Mouse (Mus musculus) MEL (cell line): ENCODE results near the gene Gns. TPM values are rescaled to one million over a fixed set of nuclear protein-coding genes. Genes with fewer than 3 reads are reported as not detected.

Source experiments
- DNase-seq: peaks from one replicate; pipeline ENCODE4 v3.0.0; 2011; ENCODE audit warnings: low read depth, low spot score
- H3K27ac ChIP-seq: 2 replicates; pipeline ENCODE4 v1.5.1; 2012; ENCODE audit warnings: low read depth, mild to moderate bottlenecking, control low read depth, low read length, moderate library complexity; ENCODE audit not compliant: control insufficient read depth
- H3K27me3 ChIP-seq, 2 experiments: fragments of 150-350 bp in 1 of 2; sonication (generic) in 1 of 2; 2 replicates each; pipeline ENCODE4 v1.6.1; 2012; ENCODE audit warnings: low read length in 2 of 2, mild to moderate bottlenecking in 2 of 2, improper control_type of control experiment in 1 of 2, moderate library complexity in 1 of 2; ENCODE audit not compliant: insufficient read depth in 2 of 2, control insufficient read depth in 1 of 2
- H3K36me3 ChIP-seq, 2 experiments: 2 replicates each; pipeline ENCODE4 v1.6.1; 2012 to 2014; ENCODE audit warnings: low read length in 2 of 2, improper control_type of control experiment in 1 of 2, inconsistent platforms in 1 of 2, mild to moderate bottlenecking in 1 of 2; ENCODE audit not compliant: insufficient read depth in 2 of 2, control insufficient read depth in 1 of 2
- H3K4me1 ChIP-seq, 2 experiments: fragments of 150-350 bp in 1 of 2; sonication (generic) in 1 of 2; 2 replicates each; pipeline ENCODE4 v1.6.1; 2012; ENCODE audit warnings: low read length in 2 of 2, improper control_type of control experiment in 1 of 2, mild to moderate bottlenecking in 1 of 2; ENCODE audit not compliant: insufficient read depth in 2 of 2, control insufficient read depth in 1 of 2
- H3K4me3 ChIP-seq, 2 experiments: fragments of 150-350 bp in 1 of 2; sonication (generic) in 1 of 2; 2 replicates each; pipeline ENCODE4 v1.5.1; 2012; ENCODE audit warnings: low read depth in 2 of 2, low read length in 2 of 2, mild to moderate bottlenecking in 2 of 2, moderate library complexity in 2 of 2, control low read depth in 1 of 2, improper control_type of control experiment in 1 of 2; ENCODE audit not compliant: control insufficient read depth in 1 of 2, insufficient read depth in 1 of 2
- H3K79me2 ChIP-seq: 2 replicates; pipeline ENCODE4 v1.6.1; 2012; ENCODE audit warnings: mild to moderate bottlenecking, low read length, moderate library complexity; ENCODE audit not compliant: control insufficient read depth, poor library complexity, insufficient read depth
- H3K9ac ChIP-seq: 2 replicates; pipeline ENCODE4 v1.6.1; 2012; ENCODE audit warnings: low read depth, mild to moderate bottlenecking, control low read depth, low read length, moderate library complexity; ENCODE audit not compliant: control insufficient read depth, poor library complexity, severe bottlenecking
- H3K9me3 ChIP-seq: fragments of 150-350 bp; sonication (generic); replicated peaks from 2 replicates; pipeline ENCODE4 v1.6.1; 2012; ENCODE audit warnings: mild to moderate bottlenecking, low read length, improper control_type of control experiment, moderate library complexity; ENCODE audit not compliant: insufficient read depth
- CHD2 ChIP-seq: IDR thresholded peaks from 2 replicates; pipeline ENCODE4 v1.6.1; 2011; ENCODE audit warnings: low read length, improper control_type of control experiment
- CTCF ChIP-seq, 3 experiments: IDR thresholded peaks in 2 of 3; conservative IDR thresholded peaks in 1 of 3; 2 replicates each; pipeline ENCODE4 v1.5.1; 2011 to 2012; ENCODE audit warnings: low read length in 3 of 3, low read depth in 2 of 3, mild to moderate bottlenecking in 2 of 3, improper control_type of control experiment in 1 of 3, inconsistent platforms in 1 of 3, mixed read lengths in 1 of 3, moderate library complexity in 1 of 3; ENCODE audit not compliant: control insufficient read depth in 1 of 3, insufficient read depth in 1 of 3, poor library complexity in 1 of 3, severe bottlenecking in 1 of 3
- E2F4 ChIP-seq: IDR thresholded peaks from 2 replicates; pipeline ENCODE4 v1.6.1; 2011; ENCODE audit warnings: low read depth, low read length, improper control_type of control experiment, borderline replicate concordance
- ETS1 ChIP-seq: IDR thresholded peaks from 2 replicates; pipeline ENCODE4 v1.6.1; 2012; ENCODE audit warnings: low read depth, mild to moderate bottlenecking, inconsistent platforms, low read length, improper control_type of control experiment, moderate library complexity
- HCFC1 ChIP-seq: IDR thresholded peaks from 2 replicates; pipeline ENCODE4 v1.6.1; 2012; ENCODE audit warnings: low read depth, mild to moderate bottlenecking, inconsistent platforms, low read length, improper control_type of control experiment, moderate library complexity
- JUND ChIP-seq: IDR thresholded peaks from 2 replicates; pipeline ENCODE4 v1.6.1; 2011; ENCODE audit warnings: low read depth, mild to moderate bottlenecking, improper control_type of control experiment, low read length
- KAT2A ChIP-seq: conservative IDR thresholded peaks from 2 replicates; pipeline ENCODE4 v1.6.1; 2012; ENCODE audit warnings: low read depth, low read length, improper control_type of control experiment, inconsistent platforms
- MAX ChIP-seq: IDR thresholded peaks from 2 replicates; pipeline ENCODE4 v1.6.1; 2011; ENCODE audit warnings: low read length, improper control_type of control experiment
- MAZ ChIP-seq: IDR thresholded peaks from 2 replicates; pipeline ENCODE4 v1.6.1; 2012; ENCODE audit warnings: low read depth, mild to moderate bottlenecking, inconsistent platforms, low read length, improper control_type of control experiment
- MEF2A ChIP-seq: IDR thresholded peaks from 2 replicates; pipeline ENCODE4 v1.6.1; 2014; ENCODE audit warnings: low read depth, mild to moderate bottlenecking, inconsistent platforms, low read length, improper control_type of control experiment; ENCODE audit not compliant: poor library complexity, insufficient replicate concordance, severe bottlenecking; ENCODE audit errors: extremely low read depth
- MXI1 ChIP-seq: IDR thresholded peaks from 2 replicates; pipeline ENCODE4 v1.6.1; 2011; ENCODE audit warnings: mild to moderate bottlenecking, low read depth, low read length, improper control_type of control experiment
- MYC ChIP-seq: IDR thresholded peaks from 2 replicates; pipeline ENCODE4 v1.6.1; 2011; ENCODE audit warnings: low read depth, mild to moderate bottlenecking, low read length, improper control_type of control experiment, moderate library complexity
- NRF1 ChIP-seq: IDR thresholded peaks from 2 replicates; pipeline ENCODE4 v1.6.1; 2014; ENCODE audit warnings: low read depth, mild to moderate bottlenecking, inconsistent platforms, low read length, improper control_type of control experiment, moderate library complexity; ENCODE audit not compliant: poor library complexity, insufficient read depth, severe bottlenecking
- POLR2A ChIP-seq, 2 experiments: IDR thresholded peaks; 2 replicates each; pipeline ENCODE4 v1.6.1; 2011 to 2012; ENCODE audit warnings: low read length in 2 of 2, mild to moderate bottlenecking in 2 of 2, control low read depth in 1 of 2, improper control_type of control experiment in 1 of 2, low read depth in 1 of 2, moderate library complexity in 1 of 2; ENCODE audit not compliant: control insufficient read depth in 1 of 2, insufficient read depth in 1 of 2, poor library complexity in 1 of 2
- POLR2AphosphoS2 ChIP-seq: IDR thresholded peaks from 2 replicates; pipeline ENCODE4 v1.6.1; 2011; ENCODE audit warnings: low read length, improper control_type of control experiment
- RCOR1 ChIP-seq: IDR thresholded peaks from 2 replicates; pipeline ENCODE4 v1.6.1; 2012; ENCODE audit warnings: low read depth, mild to moderate bottlenecking, inconsistent platforms, low read length, improper control_type of control experiment
- SIN3A ChIP-seq: IDR thresholded peaks from 2 replicates; pipeline ENCODE4 v1.6.1; 2012; ENCODE audit warnings: low read length, improper control_type of control experiment, inconsistent platforms
- TAL1 ChIP-seq: IDR thresholded peaks from 2 replicates; pipeline ENCODE4 v1.6.1; 2012; ENCODE audit warnings: mild to moderate bottlenecking, inconsistent platforms, low read length, moderate library complexity, mixed read lengths
- TBP ChIP-seq: IDR thresholded peaks from 2 replicates; pipeline ENCODE4 v1.8.0; 2011; ENCODE audit warnings: low read depth, low read length, improper control_type of control experiment
- TCF12 ChIP-seq: IDR thresholded peaks from 2 replicates; pipeline ENCODE4 v1.6.1; 2014; ENCODE audit warnings: low read depth, mild to moderate bottlenecking, inconsistent platforms, low read length, improper control_type of control experiment, moderate library complexity
- USF1 ChIP-seq: IDR thresholded peaks from 2 replicates; pipeline ENCODE4 v1.6.1; 2014; ENCODE audit warnings: low read depth, mild to moderate bottlenecking, inconsistent platforms, low read length, improper control_type of control experiment, moderate library complexity
- USF2 ChIP-seq, 2 experiments: IDR thresholded peaks; 2 replicates each; pipeline ENCODE4 v1.6.1; 2011 to 2012; ENCODE audit warnings: improper control_type of control experiment in 2 of 2, low read length in 2 of 2, borderline replicate concordance in 1 of 2, inconsistent platforms in 1 of 2, low read depth in 1 of 2, mild to moderate bottlenecking in 1 of 2; ENCODE audit not compliant: insufficient read depth in 1 of 2
- ZKSCAN1 ChIP-seq: IDR thresholded peaks from 2 replicates; pipeline ENCODE4 v1.6.1; 2012; ENCODE audit warnings: low read depth, mild to moderate bottlenecking, inconsistent platforms, low read length, improper control_type of control experiment, moderate library complexity
- ZMIZ1 ChIP-seq: IDR thresholded peaks from 2 replicates; pipeline ENCODE4 v1.6.1; 2012; ENCODE audit warnings: low read depth, mild to moderate bottlenecking, inconsistent platforms, low read length, improper control_type of control experiment, moderate library complexity
- ZNF384 ChIP-seq: IDR thresholded peaks from 2 replicates; pipeline ENCODE4 v1.6.1; 2012; ENCODE audit warnings: low read depth, mild to moderate bottlenecking, inconsistent platforms, low read length, improper control_type of control experiment
- polyA plus RNA-seq, 2 experiments: library from polyadenylated mRNA; stranded (reverse) in 1 of 2; unstranded in 1 of 2; fragments of >175 nt in 1 of 2; fragments of >200 nt in 1 of 2; gene quantifications; 2 replicates each; pipeline versions ENCODE4 v1.2.1 to v1.2.4; 2012; ENCODE audit warnings: low replicate concordance in 2 of 2, low read depth in 1 of 2; ENCODE audit not compliant: insufficient read length in 2 of 2, insufficient read depth in 1 of 2, missing spikeins in 1 of 2
- total RNA-seq: library from RNA; depleted of rRNA; stranded (reverse); fragments of 300-350 nt; gene quantifications from 2 replicates; pipeline ENCODE4 v1.2.3, GENCODE M21; 2012

Gns gene
- total and polyA plus RNA-seq, 3 experiments, result 33.1 to 33.6 TPM; not detected in 1

DNA sequence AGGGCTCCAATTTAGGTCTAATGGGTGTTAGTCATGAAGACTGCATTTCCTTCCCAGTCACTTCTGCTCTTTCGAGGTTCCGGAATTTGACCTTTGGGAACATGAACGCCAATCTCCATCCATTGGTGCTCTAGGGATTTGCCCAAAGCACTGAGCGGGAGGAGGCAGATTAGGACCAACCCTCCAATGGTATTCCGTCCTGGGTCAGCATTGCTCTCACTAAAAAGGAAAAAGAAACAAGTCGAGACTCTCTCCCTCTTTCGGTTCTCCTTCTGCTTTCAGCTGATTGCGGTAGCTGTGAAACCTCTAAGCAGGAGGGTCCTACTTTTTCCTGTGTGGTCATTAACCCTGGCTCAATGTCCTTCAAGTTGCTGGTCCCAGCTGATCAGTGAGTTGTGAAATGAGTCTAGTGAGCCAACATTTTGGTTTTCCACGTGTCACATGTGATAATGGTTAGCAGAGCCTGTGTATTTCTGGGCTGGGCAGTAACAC is 937 bp downstream of the Gns start:
- Histone ChIP-seq H3K9ac (peak overlapping the region; percentile 84), H3K27ac (peak overlapping the region; percentile 1; the same call in 1 of the 2 replicates), H3K9me3 (no peaks in the 10 kb centered on the region)
- TF ChIP-seq ZKSCAN1 (no peak), USF2 (IDR thresholded peaks at IDR 0.05; ENCODE audit: borderline replicate concordance in 1 of 2, insufficient read depth in 1 of 2, low read depth in 1 of 2, low read length in 2 of 2) (no peak), POLR2A (IDR thresholded peaks at IDR 0.05; ENCODE audit: control insufficient read depth in 1 of 2, insufficient read depth in 1 of 2, low read depth in 1 of 2, low read length in 2 of 2, poor library complexity in 1 of 2) (no peak), MAZ (no peak), TBP (no peak), MAX (peak; percentile 80), POLR2AphosphoS2 (no peak), CTCF (IDR thresholded peaks at IDR 0.05 in 2 of 3, conservative IDR thresholded peaks at IDR 0.05 in 1 of 3; ENCODE audit: control insufficient read depth in 1 of 3, insufficient read depth in 1 of 3, low read depth in 2 of 3, low read length in 3 of 3, poor library complexity in 1 of 3, severe bottlenecking in 1 of 3) (no peak), E2F4 (no peak), ZMIZ1 (no peak), SIN3A (peak; percentile 54), HCFC1 (no peak), NRF1 (no peak), RCOR1 (no peak), TAL1 (no peak), MXI1 (peak; percentile 83), CHD2 (no peak), MEF2A (no peak), JUND (no peak), ETS1 (peak; percentile 54; the same call in 1 of the 2 replicates), ZNF384 (no peak), TCF12 (no peak), MYC (peak; percentile 67; the same call in 1 of the 2 replicates), USF1 (peak; percentile 25; the same call in 1 of the 2 replicates), KAT2A (no peak)
- TF ChIP-seq, all 39 proteins: peak for 6
- H3K79me2 ChIP-seq, result peaks cover 32% of the 10 kb centered on the region
- H3K4me1 ChIP-seq, result peaks cover 0 to 22% of the 10 kb centered on the region in 2 experiments; a peak in 3 of 4 replicates
- H3K36me3 ChIP-seq, result peaks cover 1 to 11% of the 10 kb centered on the region in 2 experiments
- H3K27me3 ChIP-seq, result no peaks in the 10 kb centered on the region
- H3K4me3 ChIP-seq, result peak overlapping the region; percentile 71
- DNase-seq, result peak; percentile 48
